Mouse (Mus musculus) small intestine, adult 2 months (tissue): ENCODE measurements around the gene Opa3.

Experiments
- CTCF ChIP-seq: fragments of 200-500 bp; IDR thresholded peaks from 2 replicates; pipeline ENCODE4 v1.5.1; 2012; ENCODE audit warnings: low read depth, mild to moderate bottlenecking, control low read depth, inconsistent platforms, low read length, moderate library complexity, mixed read lengths; ENCODE audit not compliant: insufficient replicate concordance, insufficient read length; ENCODE audit errors: extremely low read depth
- POLR2A ChIP-seq: fragments of 200-500 bp; IDR thresholded peaks from 2 replicates; pipeline ENCODE4 v1.6.1; 2012; ENCODE audit warnings: low read depth, mild to moderate bottlenecking, control low read depth, inconsistent platforms, low read length, moderate library complexity

DNA sequence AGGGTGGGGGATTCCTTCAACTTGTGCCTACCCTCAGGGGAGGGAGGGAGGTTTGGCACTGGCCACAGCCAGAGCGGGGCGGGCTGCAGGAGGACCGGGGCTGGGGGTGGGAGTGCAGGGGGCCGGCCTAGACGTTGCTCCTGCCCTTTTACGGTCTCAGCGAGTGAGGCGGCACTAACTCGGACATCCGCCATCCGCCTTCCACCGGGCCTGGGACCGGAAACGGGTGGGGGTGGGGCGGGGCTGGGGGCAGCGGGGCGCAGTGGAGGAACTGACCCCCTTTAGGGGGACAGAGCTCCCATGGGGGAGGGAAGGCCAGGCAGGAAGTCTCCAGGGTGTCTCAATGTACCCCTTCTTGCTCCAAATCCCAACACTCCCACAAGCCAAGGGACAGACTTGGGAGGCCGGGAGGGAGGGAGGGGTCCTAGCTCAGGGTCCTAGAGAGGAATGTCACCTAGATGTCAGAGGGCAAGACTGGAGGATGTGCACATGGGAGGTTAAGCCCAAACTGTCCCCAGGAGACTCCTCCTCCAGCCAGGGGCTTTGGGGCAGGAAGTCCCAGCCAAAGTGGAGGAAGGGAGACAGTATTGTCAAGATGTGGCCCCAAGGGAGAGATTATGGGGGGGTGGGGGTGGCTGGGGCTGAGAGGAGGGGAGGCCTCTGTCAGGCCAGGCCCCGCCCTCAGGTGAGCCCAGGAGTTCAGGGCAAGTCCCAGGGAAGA is 41.7 kb downstream of the Opa3 start:
- TF ChIP-seq CTCF = no peak
- TF ChIP-seq POLR2A = 0 out of 2 replicates have a peak, but pooled peaks have one; percentile 30
